Mouse (Mus musculus) bone marrow, adult 2 months (tissue): ENCODE results near the gene B3gnt6.

ENCODE experiments used
- CTCF ChIP-seq: fragments of 200-500 bp; IDR thresholded peaks from 2 replicates; pipeline ENCODE4 v1.5.1; 2011; ENCODE audit warnings: low read length, control low read depth; ENCODE audit not compliant: control insufficient read depth, insufficient read depth
- POLR2A ChIP-seq: fragments of 200-500 bp; IDR thresholded peaks from 2 replicates; pipeline ENCODE4 v1.6.1; 2011; ENCODE audit warnings: low read depth, mild to moderate bottlenecking, control low read depth, low read length, borderline replicate concordance; ENCODE audit not compliant: control insufficient read depth

- TF ChIP-seq CTCF: no peak
- no peak for TF ChIP-seq POLR2A
Measured at GRCm38 (mm10) chr7:98173408-98173807, 25.9 kb downstream of the B3gnt6 start.
